Mouse (Mus musculus) neural tube, postnatal 0 days (tissue): ENCODE data around the gene Ppp2r5b. TPM values are rescaled to one million over a fixed set of nuclear protein-coding genes. Genes with fewer than 3 reads are reported as not detected.

Source experiments
- microRNA counts: library from miRNA; unstranded; fragments of <30 nt; microRNA quantifications from one replicate; lab custom pipeline; 2015
- microRNA-seq: library from miRNA; unstranded; fragments of <30 nt; microRNA quantifications from one replicate; pipeline ENCODE4, GENCODE M21; 2016
- polyA plus RNA-seq: library from polyadenylated mRNA; unstranded; fragments of >200 nt; fragmentation: Nextera tagmentation; extraction: Ambion mirVana; gene quantifications from 2 replicates; pipeline ENCODE4 v1.2.1, GENCODE M21; 2015

Ppp2r5b gene
- polyA plus RNA-seq, result 150 and 175 TPM in 2 replicates

GRCm38 (mm10) chr19:6235084-6236052, at the start of gene Ppp2r5b:
Ppp2r5b (minus strand) TSS chr19:6235872.

DNA sequence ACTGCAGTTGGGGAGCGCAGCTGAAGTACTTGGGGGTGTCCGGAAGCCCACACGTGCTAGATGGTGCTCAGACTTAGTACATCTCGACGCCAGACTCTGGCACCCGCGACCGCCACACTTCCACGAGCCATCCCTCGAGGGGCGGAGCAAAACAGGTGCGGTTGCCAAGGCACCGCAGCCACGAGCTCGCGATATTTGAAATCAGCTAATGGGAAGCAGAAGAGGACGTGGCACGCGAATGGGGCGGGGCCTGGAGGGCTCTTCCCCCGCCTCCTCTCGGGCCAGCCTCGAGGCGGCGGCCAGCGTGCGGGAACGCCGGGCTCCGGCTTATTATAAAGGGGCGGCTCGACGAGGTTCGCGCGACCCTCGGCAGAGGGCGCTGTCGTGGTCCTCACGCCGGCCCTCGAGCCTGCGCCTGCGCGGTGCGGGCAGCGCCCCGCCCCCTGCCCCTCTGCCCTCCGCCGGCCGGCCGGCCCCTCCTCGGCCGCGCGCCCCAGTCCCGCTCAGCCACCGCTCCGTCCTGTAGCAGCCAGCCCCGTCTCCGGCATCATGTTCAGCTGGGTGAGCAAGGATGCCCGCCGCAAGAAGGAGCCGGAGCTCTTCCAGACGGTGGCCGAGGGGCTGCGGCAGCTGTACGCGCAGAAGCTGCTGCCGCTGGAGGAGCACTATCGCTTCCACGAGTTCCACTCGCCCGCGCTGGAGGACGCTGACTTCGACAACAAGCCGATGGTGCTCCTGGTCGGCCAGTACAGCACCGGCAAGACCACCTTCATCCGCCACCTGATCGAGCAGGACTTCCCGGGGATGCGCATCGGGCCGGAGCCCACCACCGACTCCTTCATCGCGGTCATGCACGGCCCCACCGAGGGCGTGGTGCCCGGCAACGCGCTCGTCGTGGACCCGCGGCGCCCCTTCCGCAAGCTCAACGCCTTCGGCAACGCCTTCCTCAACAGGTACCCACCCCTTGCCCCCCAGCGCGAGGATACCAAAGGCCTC, 41.1 kb upstream of the Ppp2r5b start, which contains the start of gene Ehd1:
TSS of gene Ehd1 (plus strand) at position 300 of the 996 bp plus-strand sequence.

DNA sequence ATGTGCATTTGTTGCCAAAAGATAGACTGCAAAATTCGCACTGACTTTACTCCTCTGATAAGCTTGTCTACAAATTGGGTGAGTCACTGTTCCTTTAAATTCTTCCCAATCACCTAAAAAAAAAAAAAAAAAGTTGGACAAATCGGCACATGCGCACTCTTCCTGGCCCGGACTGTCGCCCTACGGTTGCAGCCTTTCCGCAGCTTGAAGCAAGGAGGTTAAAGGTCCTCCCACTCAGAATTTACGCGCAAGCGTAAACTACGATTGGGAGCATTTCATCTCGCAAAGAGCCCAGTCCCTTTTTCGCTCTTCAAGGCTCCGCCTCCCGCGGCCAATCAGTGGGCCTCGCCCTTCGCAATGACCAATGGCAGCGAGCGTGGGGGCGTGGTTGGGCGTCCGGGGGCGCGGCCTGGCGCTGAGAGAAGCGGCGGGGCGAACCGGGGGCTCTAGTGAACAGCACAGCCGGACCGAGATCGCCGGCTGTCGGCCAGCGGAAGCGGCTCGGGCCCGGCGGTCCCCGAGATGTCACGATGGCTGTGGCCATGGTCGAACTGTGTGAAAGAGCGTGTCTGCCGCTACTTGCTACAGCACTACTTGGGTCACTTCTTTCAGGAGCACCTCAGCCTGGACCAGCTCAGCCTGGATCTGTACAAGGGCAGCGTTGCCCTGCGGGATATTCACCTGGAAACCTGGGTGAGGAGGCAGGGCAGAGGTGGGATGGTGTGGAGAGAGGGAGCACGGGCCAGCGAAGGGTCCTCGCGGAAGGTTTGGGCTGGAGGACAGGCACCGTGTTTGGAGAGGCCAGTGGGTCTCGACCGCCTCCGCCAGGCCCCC, 5.8 kb upstream of the Ppp2r5b start, which contains the start of gene Atg2a:
TSS of gene Atg2a (plus strand) at position 395 of the 834 bp plus-strand sequence.

GRCm38 (mm10) chr19:6226135-6226534, 9.5 kb downstream of the Ppp2r5b start, which contains the start of gene Gpha2:
Gpha2 (plus strand) TSS chr19:6226380.

GRCm38 (mm10) chr19:6184131-6184530, 51.5 kb downstream of the Ppp2r5b start, which contains the start of gene Majin:
Majin (plus strand) TSS chr19:6184388.

MicroRNAs within 50 kb of the gene (microRNA counts, 519-probe panel; counts per million panel counts)
- microRNA mmu-miR-192 (lab: Ali Mortazavi, UCI), result 40.5 counts per million

Small RNA genes lying within 50 kb of the gene (microRNA-seq; reads per million reads assigned to microRNA genes)
- gene Mir192 (72.0 reads per million, percentile 39 among the genes with 10 or more reads in this experiment), gene Mir194-2 (122 reads per million, percentile 46 among the genes with 10 or more reads in this experiment)

Other genes starting within 250 kb of the Ppp2r5b start
- not detected in 2 replicates for gene Slc22a20, start 249.7 kb downstream of the Ppp2r5b start, polyA plus RNA-seq
- 5.2 and 5.8 TPM in 2 replicates for gene Capn1, start 220.0 kb downstream of the Ppp2r5b start, polyA plus RNA-seq
- 28.0 and 31.6 TPM in 2 replicates for gene Syvn1, start 189.3 kb downstream of the Ppp2r5b start, polyA plus RNA-seq
- gene Mrpl49, start 178.1 kb downstream of the Ppp2r5b start, polyA plus RNA-seq, result 51.3 and 60.2 TPM in 2 replicates
- 603 and 680 TPM in 2 replicates for gene Fau, start 178.0 kb downstream of the Ppp2r5b start, polyA plus RNA-seq
- gene Znhit2, start 174.7 kb downstream of the Ppp2r5b start, polyA plus RNA-seq, result 44.4 and 45.4 TPM in 2 replicates
- 53.5 and 57.5 TPM in 2 replicates for gene Tm7sf2, start 167.5 kb downstream of the Ppp2r5b start, polyA plus RNA-seq
- 76.7 and 77.3 TPM in 2 replicates for gene Vps51, start 158.6 kb downstream of the Ppp2r5b start, polyA plus RNA-seq
- gene Tmem262, start 155.8 kb downstream of the Ppp2r5b start, polyA plus RNA-seq, result not detected in 2 replicates
- 0.75 TPM in 1 of 2 replicates, not detected in the other for gene Gm28374, start 153.6 kb downstream of the Ppp2r5b start, polyA plus RNA-seq
- gene Zfpl1, start 150.9 kb downstream of the Ppp2r5b start, polyA plus RNA-seq, result 75.3 and 75.4 TPM in 2 replicates
- 2.8 and 3.1 TPM in 2 replicates for gene Cdca5, start 150.9 kb downstream of the Ppp2r5b start, polyA plus RNA-seq
- gene AC131692.1, start 141.5 kb downstream of the Ppp2r5b start, polyA plus RNA-seq, result not detected in 2 replicates
- gene Naaladl1, start 130.1 kb downstream of the Ppp2r5b start, polyA plus RNA-seq, result 0.27 TPM in 2 replicates
- gene Sac3d1, start 117.2 kb downstream of the Ppp2r5b start, polyA plus RNA-seq, result 53.9 and 58.0 TPM in 2 replicates
- gene Snx15, start 107.6 kb downstream of the Ppp2r5b start, polyA plus RNA-seq, result 51.8 and 61.0 TPM in 2 replicates
- 0.18 TPM in 1 of 2 replicates, not detected in the other for gene Batf2, start 94.9 kb downstream of the Ppp2r5b start, polyA plus RNA-seq
- gene Arl2, start 94.3 kb downstream of the Ppp2r5b start, polyA plus RNA-seq, result 163 TPM in 2 replicates
- not detected in 2 replicates for gene Majin, start 51.5 kb downstream of the Ppp2r5b start, polyA plus RNA-seq
- gene Gpha2, start 9.5 kb downstream of the Ppp2r5b start, polyA plus RNA-seq, result 0.67 and 0.69 TPM in 2 replicates
- 8.0 and 12.7 TPM in 2 replicates for gene Atg2a, start 5.8 kb upstream of the Ppp2r5b start, polyA plus RNA-seq
- gene Ehd1, start 40.9 kb upstream of the Ppp2r5b start, polyA plus RNA-seq, result 66.0 and 70.7 TPM in 2 replicates
- 0.28 and 0.34 TPM in 2 replicates for gene Cdc42bpg, start 70.6 kb upstream of the Ppp2r5b start, polyA plus RNA-seq
- gene Men1, start 99.1 kb upstream of the Ppp2r5b start, polyA plus RNA-seq, result 56.2 and 63.5 TPM in 2 replicates
- gene Map4k2, start 105.3 kb upstream of the Ppp2r5b start, polyA plus RNA-seq, result 22.5 and 32.9 TPM in 2 replicates
- gene Sf1, start 127.8 kb upstream of the Ppp2r5b start, polyA plus RNA-seq, result 66.5 and 74.7 TPM in 2 replicates
- 11.5 and 12.5 TPM in 2 replicates for gene Pygm, start 148.5 kb upstream of the Ppp2r5b start, polyA plus RNA-seq
- 351 and 357 TPM in 2 replicates for gene Rasgrp2, start 163.5 kb upstream of the Ppp2r5b start, polyA plus RNA-seq
- gene Nrxn2, start 182.9 kb upstream of the Ppp2r5b start, polyA plus RNA-seq, result 77.0 and 91.8 TPM in 2 replicates